Mouse (Mus musculus) urinary bladder, postnatal 25 days (tissue): ENCODE measurements around the gene Fam19a1.
"Not testable (repeated sequence)": the region's sequence is repeated elsewhere in the genome, so short reads cannot be mapped to it uniquely, and the experiment has no call there.

Experiments used
- DNase-seq: peaks from one replicate; pipeline ENCODE4 v3.0.0; 2022; ENCODE audit warnings: low spot score

Gene Fam19a1

DNA sequence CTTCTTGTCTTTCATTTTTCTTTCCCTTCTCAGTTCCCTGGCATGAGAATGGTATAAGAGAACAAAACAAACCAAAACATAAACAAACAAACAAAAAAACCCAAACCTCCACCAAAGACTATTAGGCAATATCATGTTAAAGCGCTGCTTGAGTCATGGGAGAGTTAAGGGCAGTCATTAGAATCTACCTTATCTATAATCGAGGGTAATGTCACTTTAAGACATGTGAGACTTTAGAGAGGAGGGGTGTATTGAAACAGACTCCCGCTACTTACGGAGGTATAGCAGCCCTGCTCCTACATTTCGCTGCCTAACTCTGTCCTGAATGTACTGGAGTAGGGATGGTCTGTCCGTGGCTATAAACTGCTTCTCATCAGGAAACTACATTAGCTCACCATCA, at the start of gene Fam19a1:
Fam19a1 (plus strand) TSS at position 301 of the 400 bp plus-strand sequence.
- DNase-seq, result no peak

DNA sequence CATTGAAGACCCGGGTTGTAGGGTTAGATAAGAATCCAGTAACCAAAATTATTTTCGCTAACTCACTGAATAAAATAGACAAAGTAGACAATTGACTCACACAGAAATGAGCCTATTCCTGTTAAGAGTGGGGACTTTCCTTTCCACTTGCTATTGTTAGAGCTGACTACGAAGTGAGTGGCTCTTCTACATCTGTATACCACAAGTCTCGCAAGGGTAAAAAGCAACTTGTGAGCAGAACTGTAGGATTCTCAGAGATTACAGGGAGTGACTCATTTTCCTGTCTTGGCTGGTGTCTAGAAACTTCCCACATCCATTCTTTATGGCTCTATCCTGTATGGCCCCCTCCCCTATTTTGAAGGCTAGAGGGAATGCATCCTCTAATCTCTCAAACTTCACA, 41.9 kb upstream of the Fam19a1 start:
- no peak for DNase-seq

DNA sequence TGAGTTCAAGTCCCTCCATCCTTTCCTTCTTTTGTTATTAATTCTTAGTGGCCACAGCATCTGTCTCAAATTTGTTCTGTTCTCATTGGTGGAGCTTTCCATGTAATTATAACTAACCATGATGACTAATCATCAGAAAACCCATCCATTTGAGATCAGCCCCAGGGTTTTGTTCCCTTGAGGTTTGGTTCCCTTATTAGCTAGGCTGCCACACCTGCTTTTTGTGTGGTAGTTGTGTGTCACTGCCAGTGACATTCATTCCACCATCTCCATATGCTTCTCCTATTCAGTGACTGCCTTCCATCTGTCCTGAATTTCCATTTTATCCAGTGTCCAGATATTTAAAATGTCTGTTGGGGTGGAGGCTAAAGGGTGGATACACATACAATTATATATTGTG, 41.4 kb upstream of the Fam19a1 start:
- no peak for DNase-seq

DNA sequence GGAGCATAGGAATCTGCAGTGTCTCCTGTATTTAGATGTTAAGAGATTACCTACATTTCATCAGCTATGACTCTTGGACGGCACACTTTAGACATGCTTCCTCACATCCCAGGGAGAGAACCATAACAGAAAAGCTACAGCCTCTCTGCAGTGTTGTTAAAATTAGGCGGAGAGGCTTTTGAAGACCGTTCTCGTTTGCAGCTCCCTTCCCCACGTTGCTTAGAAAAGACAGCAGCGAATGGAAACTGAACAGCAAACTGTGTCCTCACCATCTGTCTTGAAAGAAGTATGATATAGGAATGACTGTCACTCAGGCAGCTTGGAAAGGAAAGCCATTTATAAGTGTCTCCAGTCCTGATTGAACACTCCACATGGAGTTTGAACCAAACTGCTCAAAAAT, 23.0 kb upstream of the Fam19a1 start:
- DNase-seq, result no peak

DNA sequence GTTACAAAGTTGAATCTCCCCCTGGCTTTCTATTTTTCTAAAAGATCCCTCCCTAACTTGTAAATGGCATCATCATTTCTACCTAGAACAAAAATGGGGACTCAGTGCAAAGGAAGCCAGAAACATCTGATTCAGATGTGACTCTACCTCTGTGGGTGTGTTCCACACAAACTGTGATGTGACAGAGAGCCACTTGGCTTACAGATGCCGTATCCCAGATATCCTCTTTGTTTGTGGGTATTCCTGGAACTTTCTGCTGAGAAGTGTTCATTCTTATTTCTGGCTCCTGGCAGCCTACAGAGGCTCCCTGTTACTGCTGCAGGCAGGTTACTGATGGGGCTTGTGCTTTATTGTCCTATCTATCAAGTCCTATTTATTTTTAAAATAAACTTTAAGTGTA, 19.2 kb upstream of the Fam19a1 start:
- DNase-seq, result no peak

DNA sequence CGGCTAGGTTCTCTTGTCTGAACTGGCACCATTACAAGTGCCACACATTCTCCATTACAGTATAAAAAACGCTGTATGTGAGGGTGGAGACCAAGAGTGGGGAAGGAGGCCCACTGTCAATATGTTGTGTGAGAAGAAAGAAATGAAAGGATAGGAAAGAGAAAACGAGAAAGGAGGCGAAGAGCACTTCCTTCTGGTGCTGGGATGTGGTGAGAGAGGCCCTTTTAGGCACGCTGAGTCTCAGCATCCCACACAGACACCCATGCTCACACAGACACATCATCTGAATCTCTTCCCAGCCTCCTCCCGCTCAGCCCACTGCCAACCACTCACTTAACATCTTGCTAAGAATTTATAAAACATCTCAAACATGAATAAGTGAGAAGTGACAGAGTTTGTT, 14.7 kb upstream of the Fam19a1 start:
- no peak for DNase-seq

DNA sequence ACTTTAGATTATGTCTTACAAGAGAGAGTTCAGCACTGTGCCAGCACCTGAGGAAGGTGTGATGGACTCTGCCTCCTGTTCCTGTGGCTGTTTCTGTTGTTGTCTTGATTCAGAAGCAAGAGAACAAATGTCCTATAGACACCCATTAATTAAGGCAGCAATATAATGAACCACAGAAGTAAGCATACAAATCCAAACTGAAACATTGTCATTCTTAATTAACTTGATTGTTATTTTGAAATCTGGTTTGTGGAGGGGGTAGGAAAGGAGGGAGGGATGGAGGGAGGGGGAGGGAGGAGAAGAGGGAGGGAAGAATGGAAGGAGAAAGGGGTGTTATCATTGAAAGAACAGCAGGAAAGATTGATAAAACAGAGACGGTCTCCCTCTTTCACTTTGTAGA, 1.3 kb upstream of the Fam19a1 start:
- DNase-seq, result no peak

DNA sequence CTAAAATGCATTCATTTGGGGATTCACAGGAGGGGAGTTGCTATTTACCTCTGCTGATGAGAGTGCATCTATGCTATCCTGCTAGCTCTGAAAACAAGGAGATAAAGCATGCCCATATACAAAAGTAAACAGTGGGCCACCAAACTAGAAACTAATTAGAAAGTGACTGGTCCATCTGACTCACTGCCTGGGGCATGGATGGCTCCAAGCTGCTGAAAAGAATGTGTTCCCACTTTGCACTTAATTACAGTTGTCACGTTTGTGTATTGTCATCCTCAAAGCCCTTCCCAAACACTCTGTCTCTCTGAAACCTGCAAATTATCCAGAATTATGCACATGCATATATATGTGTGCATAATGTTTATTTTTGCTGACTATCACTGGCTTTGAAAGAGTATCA, 1.2 kb downstream of the Fam19a1 start:
- DNase-seq, result no peak

DNA sequence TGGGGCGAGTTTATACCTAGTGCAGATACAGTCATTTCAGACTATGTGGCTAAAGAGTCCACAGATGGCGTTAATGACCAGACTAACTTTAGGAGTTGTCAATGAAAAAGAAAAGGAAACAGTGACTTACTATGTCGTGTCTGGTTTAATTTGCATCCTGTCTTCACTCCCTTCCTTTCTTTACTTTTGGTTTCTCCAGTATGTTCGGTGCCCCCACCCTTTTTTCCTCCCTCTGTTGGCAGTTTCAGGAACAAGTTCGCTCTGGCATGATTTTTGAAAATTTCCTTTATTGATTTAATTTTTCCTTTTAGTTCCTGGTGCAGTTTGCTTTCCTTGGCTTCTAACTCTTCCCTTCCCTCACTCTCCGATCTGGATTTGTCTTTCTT, 3.2 kb downstream of the Fam19a1 start:
- DNase-seq, result no peak

DNA sequence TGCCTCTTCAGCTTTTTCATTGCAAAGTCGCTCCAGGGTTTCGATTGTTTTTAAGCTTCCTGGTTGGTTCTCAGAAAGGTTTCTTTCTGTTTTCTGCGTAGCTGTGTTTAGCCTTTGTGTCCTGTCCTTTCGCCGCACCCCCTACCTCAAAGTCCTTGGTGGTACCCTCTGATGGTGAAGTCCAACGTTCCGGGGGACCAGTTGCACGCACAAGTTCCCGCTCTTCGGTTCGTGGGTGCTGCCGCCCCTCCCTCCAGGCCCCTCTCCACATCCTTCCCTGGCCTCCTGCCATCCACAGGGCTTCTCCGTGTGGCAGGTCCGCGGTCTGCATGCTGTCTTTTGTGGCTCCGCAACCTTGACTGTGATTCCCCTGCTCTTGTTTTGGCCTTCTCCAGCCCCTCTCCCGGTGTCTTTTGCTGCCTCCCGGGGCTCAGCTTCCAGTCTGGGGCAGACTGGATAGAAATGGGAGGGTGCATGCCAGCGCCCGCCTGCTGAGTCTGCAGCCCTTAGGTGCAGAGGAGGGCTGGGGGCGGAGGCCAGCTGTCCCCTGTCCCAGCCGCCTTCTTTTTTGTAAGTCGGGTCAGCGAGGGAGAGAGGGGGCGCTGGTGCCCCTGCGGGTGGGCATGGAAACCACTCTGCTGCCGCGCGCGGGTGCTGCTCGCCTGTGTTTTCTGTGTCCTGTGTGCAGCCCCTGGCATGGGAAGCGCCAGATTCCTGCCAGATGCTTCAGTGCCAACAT, 3.7 kb downstream of the Fam19a1 start:
- peak; percentile 19 for DNase-seq

DNA sequence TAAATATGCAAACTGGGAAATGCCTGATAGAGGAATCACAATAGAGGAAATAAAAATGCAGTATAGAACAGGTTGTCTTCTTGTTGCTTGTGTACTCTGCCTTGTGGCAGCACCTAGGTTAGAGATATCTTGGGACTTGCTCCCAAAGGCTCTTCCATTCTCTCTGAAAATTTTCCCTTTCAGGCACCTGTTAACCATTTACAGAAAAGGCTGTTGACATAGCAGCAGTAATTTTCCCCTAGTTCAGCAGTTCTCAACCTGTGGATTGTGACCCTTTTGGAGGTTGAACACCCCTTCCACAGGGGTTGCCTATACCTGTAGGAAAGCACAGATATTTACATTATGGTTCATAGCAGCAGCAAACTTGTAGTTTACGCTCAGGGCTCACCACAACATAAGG, 30.4 kb downstream of the Fam19a1 start:
- no peak for DNase-seq

DNA sequence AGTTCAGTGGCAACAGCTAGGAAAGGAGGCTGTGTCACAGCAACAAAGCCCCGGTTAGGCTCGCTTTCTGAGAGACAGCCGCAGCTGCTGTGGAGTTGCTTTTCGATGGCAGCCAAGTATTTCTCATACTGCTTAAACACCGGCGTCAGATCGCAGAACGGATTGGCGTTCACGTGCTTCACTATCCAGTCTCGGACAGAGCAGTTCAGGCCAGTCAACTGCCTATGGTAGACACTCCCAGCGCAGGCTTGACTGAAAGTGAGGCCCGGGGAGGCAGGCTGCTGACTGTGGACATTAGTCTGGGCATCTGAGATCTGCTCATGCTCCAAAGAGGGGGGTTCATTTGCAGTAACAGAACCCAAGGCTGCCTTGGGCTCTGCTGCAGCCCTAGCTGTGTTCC, 52.4 kb downstream of the Fam19a1 start:
- no peak for DNase-seq

DNA sequence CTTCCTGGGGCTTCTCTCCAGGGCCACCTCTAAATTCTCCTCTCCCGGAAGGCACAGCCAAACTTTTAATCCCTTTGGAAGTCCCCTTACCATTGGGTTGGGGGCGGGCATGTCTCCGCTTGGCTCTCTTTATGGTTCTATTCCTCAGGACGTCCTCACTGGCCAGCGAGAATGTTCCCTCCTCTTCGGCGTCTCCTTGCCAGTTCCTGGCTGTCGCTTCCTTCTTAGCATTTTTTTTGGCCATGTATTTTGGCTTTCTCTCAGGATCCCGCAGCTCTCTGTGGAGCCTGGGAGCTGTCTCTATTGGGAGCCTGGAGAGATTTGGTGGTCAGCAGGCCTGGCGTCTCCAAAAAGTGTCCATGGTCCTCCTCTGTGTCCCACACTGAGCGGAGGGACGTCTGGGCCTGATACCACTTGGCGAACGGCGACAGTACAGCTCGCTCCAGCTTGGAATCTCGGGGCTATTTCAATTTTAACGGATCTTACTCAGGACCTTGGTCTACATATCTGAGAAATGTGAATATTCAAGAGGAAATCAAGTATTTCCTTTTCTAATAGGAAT, 52.9 kb downstream of the Fam19a1 start, which contains the start of gene 1700123L14Rik:
1700123L14Rik (minus strand) TSS at position 426 of the 562 bp plus-strand sequence.
- no peak for DNase-seq

DNA sequence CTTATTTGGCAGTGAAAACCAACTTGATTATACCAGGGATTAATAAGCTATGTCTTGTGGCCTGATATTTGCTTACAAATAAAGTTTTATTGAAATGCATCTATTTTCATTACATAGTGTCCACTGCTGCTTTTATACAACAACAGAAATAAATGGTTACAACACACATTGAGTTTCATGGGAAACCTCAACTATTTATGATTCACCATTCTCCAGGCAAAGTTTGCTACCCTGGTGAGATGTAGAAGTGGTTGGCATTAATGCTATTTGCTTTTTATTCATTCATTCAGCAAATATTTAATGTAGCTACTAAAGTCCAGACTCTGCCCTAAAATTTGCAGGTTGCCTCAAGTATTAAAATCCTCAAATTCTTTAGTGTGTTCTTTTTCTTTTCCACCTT, 54.1 kb downstream of the Fam19a1 start:
- DNase-seq, result no peak

DNA sequence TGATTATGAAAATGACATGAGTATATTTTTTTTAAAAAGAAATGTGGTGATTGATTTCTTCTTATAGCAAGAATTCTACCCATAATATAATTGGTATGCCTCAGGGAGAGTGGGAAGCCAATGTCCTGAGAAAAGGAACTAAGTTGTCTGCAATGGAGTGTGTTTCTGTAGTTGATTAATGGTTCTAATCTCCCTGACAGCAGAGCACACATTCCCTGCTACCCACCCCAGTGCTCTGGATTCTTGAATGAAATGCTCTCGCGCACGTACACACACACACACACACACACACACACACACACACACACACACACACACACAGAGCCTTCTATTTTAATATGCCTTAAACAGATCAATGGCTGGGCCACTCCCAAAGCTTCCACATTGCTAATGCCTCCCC, 60.7 kb downstream of the Fam19a1 start:
- no peak for DNase-seq

DNA sequence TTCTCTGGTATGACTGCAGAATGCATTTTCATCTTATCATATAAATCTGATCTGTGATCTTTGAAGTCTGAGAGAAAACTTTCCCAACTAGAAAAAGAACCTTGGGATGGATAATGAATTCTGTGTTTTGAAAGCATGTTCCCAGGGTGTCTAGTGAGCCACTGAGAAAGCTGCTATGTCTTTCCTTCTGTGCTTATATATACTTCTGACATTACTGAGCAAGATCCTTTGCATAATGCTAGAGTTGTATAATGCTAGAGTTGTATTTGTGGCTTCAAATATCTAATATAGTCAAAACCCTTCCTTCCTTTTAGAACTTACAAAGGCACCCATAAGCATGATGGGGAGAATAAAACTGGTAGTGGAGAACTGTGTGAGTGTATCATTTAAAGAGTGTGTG, 65.6 kb downstream of the Fam19a1 start:
- no peak for DNase-seq

DNA sequence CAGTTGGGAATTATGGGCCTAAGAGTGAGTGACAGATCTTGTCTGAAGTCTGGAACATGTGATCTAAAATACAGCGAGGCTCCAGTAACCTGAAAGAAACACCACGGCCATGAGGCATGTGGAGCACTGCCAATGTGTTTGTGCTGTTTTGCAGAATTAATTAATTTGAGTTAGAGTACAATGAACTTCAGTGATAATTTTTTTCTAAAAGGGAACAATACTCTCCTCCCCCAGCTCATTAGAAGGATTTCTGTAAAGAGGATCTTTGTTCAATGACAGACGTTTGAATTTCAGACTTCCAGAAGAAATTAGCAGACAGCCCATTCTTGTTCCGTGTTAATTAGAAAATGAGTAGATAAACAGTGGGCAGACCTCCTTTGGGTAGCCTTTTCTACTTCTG, 70.4 kb downstream of the Fam19a1 start:
- DNase-seq, result no peak

DNA sequence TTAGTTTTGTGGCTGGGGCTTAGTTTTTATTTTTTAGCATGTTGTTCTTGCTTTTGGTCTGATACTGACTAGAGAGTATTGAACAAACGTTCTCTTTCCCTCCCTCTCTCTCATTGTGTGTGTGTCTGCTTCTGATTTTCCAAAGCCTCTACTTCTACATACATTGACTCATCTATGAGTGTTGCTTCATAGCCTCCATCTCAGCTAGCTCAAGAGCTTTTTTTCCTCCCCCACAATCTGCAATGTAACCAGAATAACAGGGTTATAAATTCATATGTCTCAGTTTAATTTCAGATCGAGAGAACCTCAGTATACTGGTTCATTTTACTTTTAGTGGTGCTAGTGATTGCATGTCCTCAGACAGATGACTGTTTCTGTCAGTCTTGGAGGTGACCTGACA, 73.6 kb downstream of the Fam19a1 start:
- no peak for DNase-seq

DNA sequence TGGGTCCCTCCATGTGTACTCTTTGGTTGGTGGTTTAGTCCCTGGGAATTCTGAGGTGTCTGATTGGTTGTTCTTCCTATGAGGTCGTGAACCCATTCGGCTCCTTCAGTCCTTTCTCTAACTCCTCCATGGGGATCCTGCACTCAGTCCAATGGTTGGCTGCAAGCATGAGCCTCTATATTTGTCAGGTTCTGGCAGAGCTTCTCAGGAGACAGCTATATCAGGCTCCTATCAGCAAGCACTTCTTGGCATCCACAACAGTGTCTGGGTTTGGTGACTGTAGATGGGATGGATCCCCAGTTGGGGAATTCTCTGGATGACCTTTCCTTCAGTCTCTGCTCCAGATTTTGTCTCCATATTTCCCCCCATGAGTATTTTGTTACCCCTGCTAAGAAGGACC, 86.0 kb downstream of the Fam19a1 start:
- DNase-seq, result not testable (repeated sequence)

DNA sequence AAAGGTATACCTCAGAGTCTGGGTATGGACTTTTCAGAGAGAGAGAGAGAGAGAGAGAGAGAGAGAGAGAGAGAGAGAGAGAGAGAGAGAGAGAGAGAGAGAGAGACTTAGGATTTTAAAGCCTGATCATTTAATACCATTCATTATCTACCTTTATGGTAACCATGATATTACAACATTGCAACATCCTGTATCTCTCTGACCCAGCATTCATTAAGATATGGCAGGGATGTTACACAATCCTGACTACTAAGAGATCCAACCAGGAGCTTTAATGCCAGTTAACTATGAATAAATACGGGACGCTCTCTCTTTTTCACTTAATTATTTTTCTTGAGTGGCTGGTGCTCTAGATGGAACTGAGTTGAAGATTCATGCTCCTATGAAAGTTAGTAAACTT, 92.4 kb downstream of the Fam19a1 start:
- DNase-seq, result no peak

DNA sequence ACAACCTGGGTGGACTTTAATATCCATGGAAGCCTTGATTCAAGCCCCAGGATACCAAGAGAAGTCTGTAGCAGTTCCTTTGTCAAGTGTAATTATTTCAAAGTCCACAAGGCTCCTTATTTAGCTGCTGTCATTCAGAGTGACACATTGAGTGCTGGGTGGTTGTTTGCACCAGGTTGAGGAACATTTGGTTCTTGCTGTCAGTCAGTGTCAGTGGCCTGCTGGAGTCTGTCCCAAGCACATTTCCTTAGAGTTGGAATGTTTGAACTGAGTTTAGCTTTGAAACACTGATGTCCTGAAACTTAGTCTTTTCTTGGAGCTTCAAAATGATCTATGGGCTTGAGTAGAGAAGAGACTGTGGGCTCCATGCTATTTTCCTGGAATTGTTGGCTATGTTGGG, 121.9 kb downstream of the Fam19a1 start:
- no peak for DNase-seq

DNA sequence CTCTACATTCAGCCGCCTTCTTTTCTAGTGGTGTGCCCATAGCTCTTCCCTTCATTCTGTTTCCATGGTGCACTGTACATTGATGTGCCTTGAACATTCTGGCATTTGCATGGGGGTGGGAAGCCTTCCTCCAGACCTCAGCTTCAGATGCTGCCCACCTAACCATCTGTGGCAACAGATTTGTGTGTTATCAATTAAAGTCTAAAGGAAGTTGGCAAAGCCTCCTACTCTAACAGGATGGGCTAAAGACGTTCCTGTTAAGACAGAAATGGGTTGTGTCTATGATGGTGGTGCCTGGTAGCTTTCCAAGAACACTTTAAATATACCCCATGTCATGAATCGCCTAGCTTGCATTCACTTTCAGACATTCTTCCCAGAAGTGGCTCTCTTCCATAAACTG, 131.4 kb downstream of the Fam19a1 start:
- no peak for DNase-seq

DNA sequence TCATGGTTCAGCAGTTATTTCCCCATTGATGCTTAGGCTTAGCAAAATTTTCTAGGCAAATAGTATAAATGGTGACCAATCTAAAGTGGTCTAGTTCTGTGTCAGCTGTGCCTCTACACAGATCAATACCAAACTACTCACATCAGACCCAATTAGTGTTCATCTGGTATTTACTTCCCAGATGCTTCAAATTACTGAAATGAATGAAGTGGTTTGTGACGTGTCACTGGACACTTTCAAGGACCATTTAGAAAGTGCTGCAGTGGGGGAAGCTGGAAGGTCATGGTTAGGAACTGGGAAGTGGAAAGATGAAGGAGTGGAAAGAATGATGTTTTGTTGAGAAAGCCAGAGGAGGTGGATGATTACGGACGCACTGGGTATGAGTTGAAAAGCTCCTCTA, 139.0 kb downstream of the Fam19a1 start:
- DNase-seq, result no peak

DNA sequence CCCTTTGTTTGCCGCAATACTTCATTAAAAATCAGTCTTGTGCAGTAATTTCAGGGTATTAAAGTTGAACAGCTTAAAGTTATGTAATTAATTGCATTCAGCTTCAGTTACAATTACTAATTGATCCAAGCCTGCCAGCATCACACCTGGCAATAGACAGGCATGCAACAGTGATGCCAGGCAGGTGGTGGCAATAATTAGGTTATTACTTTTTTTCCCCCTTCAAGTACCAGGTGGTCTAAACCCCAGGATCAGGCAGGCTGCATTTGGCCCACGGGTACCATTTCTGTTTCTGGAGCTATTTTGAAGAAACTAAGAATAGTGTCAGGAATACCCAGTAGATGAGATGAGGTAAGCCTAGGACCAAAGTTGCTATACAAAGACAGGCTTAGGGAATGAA, 141.9 kb downstream of the Fam19a1 start:
- DNase-seq, result no peak
